Mouse (Mus musculus): ENCODE measurements at regions not wholly inside any gene's neighbourhood (a gene's known extent, or its start where the extent isn't known, plus 50 kb on each side); places are given as distances from the start of the nearest gene placed in this dataset.
"Not testable (repeated sequence)": the region's sequence is repeated elsewhere in the genome, so short reads cannot be mapped to it uniquely, and the experiment has no call there.

DNA sequence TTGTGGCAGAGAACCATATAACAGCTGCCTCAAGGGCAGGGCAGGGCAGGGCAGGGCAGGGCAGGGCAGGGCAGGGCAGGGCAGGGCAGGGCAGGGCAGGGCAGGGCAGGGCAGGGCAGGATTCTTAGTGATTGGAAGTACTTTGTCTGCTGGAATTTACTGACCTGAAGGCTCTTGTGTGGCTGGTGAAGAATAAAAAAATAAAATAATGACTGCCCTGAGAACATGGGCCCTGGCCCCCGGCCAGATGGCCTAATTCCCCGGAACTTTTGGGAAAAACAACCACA, 169.3 kb downstream of the Qk start:
- intact Hi-C loops (cut with DNase I) = not testable (repeated sequence)

GRCm38 (mm10) chr17:10149682-10150402, 169.8 kb downstream of the Qk start:
- intact Hi-C loops (cut with DNase I) = no loop called here

DNA sequence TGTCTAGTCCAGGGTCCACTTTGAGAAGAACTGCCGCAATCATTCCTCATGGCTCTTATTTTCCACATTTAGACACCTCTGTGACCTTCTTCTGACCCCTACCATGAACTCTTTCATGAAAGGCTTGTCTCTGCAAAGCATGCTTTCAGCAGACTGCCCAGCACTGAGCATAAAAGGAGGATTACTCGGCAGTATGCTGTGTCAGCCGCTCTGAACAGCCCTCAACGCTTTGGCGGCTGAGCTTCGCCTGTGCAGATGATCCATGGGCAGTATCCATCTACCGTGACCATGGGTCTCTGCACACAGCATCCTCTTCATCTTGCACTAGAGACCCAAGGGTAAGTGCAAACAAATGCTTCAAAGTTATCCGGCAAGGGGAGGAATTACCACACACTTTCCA, 172.5 kb downstream of the Qk start:
- intact Hi-C loops (cut with DNase I) = no loop called here

DNA sequence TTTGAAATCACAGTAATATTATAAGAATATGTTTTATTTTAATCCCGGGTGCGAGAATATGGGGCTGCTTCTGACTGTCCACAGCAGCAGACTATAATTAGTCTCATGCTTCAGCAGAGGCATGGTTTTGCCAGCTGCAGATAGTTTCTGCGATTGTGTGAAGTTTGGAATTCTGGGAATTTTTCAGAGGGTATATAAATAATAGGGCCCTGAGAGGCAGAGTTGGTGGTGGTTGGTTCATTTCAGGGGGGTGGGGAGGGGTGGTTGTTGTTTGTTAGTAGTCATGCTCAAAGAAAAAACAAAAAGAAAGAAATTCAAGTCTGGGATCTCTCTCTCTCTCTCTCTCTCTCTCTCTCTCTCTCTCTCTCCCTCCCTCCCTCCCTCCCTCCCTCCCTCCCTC, 173.1 kb downstream of the Qk start:
- intact Hi-C loops (cut with DNase I) = no loop called here

DNA sequence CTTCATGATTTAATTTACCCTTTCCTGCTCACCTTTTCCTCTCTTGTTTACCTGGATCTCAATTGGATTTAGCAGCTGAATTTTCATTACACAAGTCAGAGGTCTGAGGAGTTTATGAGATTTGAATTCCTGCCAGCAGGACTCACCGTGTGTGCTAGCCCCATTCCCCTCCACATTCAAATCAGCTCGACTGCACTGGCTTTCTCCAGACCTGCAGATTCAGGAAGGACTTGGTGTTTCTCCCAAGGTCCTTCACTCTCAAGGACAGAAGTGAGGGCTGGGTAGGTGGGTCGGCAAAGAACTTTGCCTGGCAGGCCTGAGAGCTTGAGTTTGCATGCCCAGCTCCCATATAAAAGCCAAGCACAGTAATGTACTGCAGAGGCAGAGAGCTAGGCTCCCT, 180.8 kb downstream of the Qk start:
- intact Hi-C loops (cut with DNase I) = no loop called here

DNA sequence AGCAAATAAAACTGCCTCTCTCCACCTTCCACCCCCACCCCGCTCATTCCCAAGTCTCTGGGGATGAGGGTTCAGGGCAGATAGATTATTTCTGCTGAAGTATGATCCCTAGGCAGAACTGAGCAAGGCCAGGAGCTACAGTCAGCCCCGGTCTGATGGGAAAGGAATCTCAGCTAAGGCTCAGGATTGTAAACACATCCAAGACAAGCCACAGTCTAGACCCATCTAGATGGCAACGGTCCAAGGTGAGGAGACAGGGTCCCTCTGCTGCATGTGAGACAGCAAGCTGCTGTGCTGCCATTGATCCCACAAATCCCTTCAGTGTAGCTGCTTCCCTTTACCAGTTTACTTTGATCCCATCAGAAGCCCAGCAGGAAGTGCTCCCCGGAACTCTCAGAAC, 181.3 kb downstream of the Qk start:
- intact Hi-C loops (cut with DNase I) = no loop called here

GRCm38 (mm10) chr17:10135111-10135510, 184.5 kb downstream of the Qk start:
- intact Hi-C loops (cut with DNase I) = no loop called here

GRCm38 (mm10) chr17:10128591-10128990, 191.1 kb downstream of the Qk start:
- intact Hi-C loops (cut with DNase I) = no loop called here

GRCm38 (mm10) chr17:10122411-10122810, 197.2 kb downstream of the Qk start:
- intact Hi-C loops (cut with DNase I) = no loop called here

DNA sequence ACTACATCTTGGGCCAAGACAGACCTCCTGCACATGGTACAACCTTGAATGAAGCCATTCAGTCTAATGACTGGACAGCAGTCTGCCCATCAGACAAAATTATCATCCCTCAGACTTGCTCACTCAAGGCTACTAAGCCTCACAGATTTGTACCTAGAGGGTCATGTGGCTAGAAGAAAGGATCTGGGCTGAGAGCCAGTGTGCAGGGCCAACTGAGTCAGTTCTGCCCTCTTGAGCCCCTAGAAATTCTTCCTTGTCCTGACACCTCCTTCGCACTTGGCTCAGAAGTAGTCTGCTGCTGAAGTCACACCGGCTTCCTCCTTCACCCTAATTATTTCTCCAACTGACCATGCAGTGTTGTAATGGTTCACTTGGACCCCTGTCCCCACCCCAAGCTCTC, 207.5 kb downstream of the Qk start:
- intact Hi-C loops (cut with DNase I) = no loop called here

GRCm38 (mm10) chr17:10110375-10110675, 209.3 kb downstream of the Qk start:
- intact Hi-C loops (cut with DNase I) = no loop called here

GRCm38 (mm10) chr17:10109511-10110374, 209.9 kb downstream of the Qk start:
- intact Hi-C loops (cut with DNase I) = no loop called here

DNA sequence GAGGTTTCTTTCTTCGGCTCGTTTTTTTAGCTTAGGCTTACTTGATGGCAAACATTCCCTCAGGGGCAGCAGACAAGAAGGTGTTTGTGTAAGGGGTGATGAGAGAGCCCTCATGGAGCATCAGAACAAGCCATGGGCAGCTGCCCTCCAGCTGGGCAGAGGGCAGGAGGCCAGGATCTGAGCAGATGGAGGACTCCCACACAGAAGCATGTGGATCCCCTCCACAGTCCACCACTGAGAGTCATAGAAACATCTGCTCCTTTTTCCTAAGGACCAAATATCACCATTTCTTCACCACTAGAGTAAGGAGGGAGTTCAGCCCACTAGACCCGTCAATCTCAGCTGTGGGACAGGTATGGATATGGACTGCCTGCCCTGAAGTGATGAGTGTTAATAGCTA, 214.4 kb downstream of the Qk start:
- intact Hi-C loops (cut with DNase I) = no loop called here

GRCm38 (mm10) chr17:10098199-10098598, 221.5 kb downstream of the Qk start:
- intact Hi-C loops (cut with DNase I) = no loop called here

- intact Hi-C loops (cut with DNase I) = no loop called here
These were observed 222.0 kb downstream of the Qk start for GRCm38 (mm10) chr17:10097691-10098090.

DNA sequence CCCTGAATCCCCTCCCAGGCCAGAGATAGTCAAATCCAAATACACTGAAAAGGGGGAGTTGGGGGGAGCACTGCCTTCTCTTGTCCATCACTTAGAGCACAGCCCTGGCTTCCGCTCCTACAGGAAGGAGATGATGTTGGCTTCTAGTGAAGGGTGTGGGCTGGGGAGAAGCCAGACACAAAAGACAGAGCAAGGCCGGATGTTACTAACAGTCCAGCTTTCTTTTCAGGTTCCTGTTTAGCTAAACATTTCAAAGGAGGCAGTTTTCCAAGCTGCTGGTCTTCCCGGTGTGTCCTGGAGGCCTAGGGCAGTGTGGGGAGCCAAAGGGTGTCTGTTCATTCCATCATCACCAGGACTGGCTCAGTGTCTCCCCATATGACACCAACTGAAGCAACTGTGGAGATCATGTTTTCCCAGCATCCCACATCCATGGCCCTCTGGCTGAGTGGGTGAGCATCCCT, 223.8 kb downstream of the Qk start:
- intact Hi-C loops (cut with DNase I) = no loop called here

- intact Hi-C loops (cut with DNase I) = no loop called here
These were observed 225.5 kb downstream of the Qk start for GRCm38 (mm10) chr17:10094108-10094521.

DNA sequence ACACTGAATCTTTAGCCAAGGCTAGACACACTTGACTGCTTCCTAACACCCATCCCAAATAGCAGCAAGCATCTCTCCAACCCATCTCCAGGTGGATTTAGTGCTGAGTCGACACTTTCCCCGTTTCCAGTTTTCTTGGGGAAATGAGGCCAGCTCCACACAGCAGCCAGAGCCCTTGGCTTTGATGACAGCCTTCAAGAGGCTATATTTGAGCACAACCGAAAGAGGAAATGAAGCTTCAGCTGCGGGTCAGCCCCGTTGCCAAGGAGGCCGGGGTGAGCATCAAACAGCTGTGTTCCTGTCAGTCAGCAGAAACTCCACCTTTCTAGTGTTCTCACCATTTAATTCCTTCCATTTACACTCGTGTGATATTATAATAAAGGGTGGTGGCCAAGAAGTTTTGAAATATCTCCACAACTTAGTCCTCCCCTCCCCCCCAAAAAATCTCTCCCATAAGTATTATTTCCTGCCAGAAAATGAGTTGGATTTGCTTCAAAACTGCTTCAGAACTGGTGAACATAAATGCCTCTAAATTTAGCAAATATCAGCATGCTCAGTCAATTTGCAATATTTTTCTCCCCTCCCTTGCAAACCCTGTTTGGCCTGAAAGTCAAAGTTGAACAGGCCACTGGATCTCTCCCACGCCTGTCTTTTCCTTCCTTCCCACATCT, 226.1 kb downstream of the Qk start:
- intact Hi-C loops (cut with DNase I) = no loop called here

DNA sequence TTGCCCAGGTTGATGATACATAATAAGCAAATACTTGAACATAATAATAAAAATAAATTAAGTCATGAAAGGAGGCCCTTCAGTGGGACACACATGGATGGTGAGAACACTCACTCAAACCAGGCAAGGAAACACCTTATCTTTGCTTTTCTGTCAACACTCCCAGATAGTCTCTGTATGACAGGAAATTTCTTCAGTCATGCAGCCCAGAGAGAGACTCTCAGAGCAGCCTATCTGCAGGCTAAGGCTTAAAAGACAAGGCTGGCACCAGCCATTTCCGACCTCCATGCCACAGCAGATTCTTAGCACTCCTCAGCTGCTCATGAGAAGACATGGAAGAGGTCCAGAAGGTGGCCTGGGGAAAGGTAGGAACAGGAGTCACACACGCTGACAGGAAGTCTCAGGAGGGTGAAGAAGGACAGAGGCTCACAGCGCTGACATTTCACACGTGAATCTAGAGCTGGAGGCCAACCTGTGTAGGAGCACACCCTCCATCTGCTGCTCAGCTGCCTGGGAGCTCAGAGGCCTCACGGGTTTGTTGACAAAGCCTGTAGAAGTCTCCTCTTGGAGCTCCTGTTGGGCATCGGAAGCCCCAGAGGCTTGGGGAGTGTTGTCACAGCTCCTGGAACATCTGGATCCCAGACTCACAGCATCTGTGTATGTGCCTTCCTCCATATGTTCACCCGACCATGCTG, 232.3 kb downstream of the Qk start:
- intact Hi-C loops (cut with DNase I) = no loop called here

GRCm38 (mm10) chr17:10086558-10086957, 233.1 kb downstream of the Qk start:
- intact Hi-C loops (cut with DNase I) = no loop called here

- intact Hi-C loops (cut with DNase I) = no loop called here
These were observed 233.5 kb downstream of the Qk start for GRCm38 (mm10) chr17:10086132-10086531.

DNA sequence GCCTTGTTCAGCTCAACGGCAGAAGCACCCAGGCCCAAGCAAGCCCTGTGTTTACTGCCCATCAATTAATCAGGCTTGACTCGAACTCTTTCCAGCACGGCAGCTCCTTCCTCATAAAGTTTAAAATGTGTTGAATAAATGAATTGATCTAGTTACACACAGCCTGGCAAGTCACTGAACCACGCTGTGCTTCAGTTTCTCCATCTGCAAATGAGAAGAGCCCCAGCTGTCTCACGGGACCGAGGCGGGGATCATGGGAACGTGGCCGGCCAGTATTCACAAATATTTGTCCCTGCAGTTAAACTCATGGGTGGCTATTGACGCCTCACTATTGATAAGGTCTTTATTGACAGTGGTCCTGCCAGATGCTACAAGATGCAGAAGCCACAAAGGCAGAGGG, 237.9 kb downstream of the Qk start:
- intact Hi-C loops (cut with DNase I) = no loop called here
